Mouse (Mus musculus) limb, embryonic 10.5 days (tissue): ENCODE results near the gene Smco1. TPM values are rescaled to one million over a fixed set of nuclear protein-coding genes. Genes with fewer than 3 reads are reported as not detected.
"Not testable (repeated sequence)": the region's sequence is repeated elsewhere in the genome, so short reads cannot be mapped to it uniquely, and the experiment has no call there.

ENCODE experiments used
- DNase-seq: peaks from one replicate; pipeline ENCODE4 v3.0.0-alpha.2; 2017; ENCODE audit warnings: low spot score
- H3K27ac ChIP-seq: fragments of 300-500 bp; sonication (generic); 2 replicates; pipeline ENCODE4 v1.5.1; 2016; ENCODE audit warnings: mild to moderate bottlenecking
- H3K27me3 ChIP-seq: fragments of 300-500 bp; sonication (generic); 2 replicates; pipeline ENCODE4 v1.6.1; 2016; ENCODE audit warnings: low read depth, mild to moderate bottlenecking; ENCODE audit not compliant: poor library complexity, severe bottlenecking
- H3K36me3 ChIP-seq: fragments of 300-500 bp; sonication (generic); 2 replicates; pipeline ENCODE4 v1.6.1; 2016; ENCODE audit warnings: mild to moderate bottlenecking, moderate library complexity
- H3K4me1 ChIP-seq: fragments of 300-500 bp; sonication (generic); 2 replicates; pipeline ENCODE4 v1.6.1; 2016
- H3K4me3 ChIP-seq: fragments of 300-500 bp; sonication (generic); 2 replicates; pipeline ENCODE4 v1.5.1; 2016; ENCODE audit warnings: mild to moderate bottlenecking, moderate library complexity
- H3K9me3 ChIP-seq: fragments of 300-500 bp; sonication (generic); replicated peaks from 2 replicates; pipeline ENCODE4 v1.6.1; 2016; ENCODE audit warnings: mild to moderate bottlenecking
- WGBS: fragments of 180-500 bp; shearing (Covaris S2); methylation state at CpG from one replicate; pipeline ENCODE4 v1.1.7; 2016; 5-methylcytosine and 5-hydroxymethylcytosine counted together
- polyA plus RNA-seq: library from polyadenylated mRNA; unstranded; fragments of >200 nt; fragmentation: Nextera tagmentation; extraction: Ambion mirVana; gene quantifications from 2 replicates; pipeline ENCODE4 v1.2.1, GENCODE M21; 2016

The Smco1 gene
- polyA plus RNA-seq, 1 experiment from 2014 or later = not detected

GRCm38 (mm10) chr16:32277308-32278256, 6.3 kb downstream of the Smco1 start, which contains the start of gene Rnf168:
TSS of gene Rnf168 (plus strand) at chr16:32277459.
- H3K4me1 ChIP-seq = peaks cover 21% of the 10 kb centered on the region
- no peaks in the 10 kb centered on the region; the same call in 1 of the 2 replicates for H3K9me3 ChIP-seq
- H3K36me3 ChIP-seq = peaks cover 35% of the 10 kb centered on the region
- H3K27me3 ChIP-seq = no peaks in the 10 kb centered on the region
- H3K4me3 ChIP-seq = peak within 1 kb of the TSS; percentile 91
- peak; percentile 93 for DNase-seq
- WGBS = under 1% methylated on average over 75 of the region's 75 CpGs
- H3K27ac ChIP-seq = peak within 1 kb of the TSS; percentile 98

GRCm38 (mm10) chr16:32278396-32278795, 7.1 kb downstream of the Smco1 start:
- Histone ChIP-seq H3K27ac (peak overlapping the region; percentile 98), H3K4me1 (peaks cover 21% of the 10 kb centered on the region), H3K9me3 (no peaks in the 10 kb centered on the region; the same call in 1 of the 2 replicates), H3K36me3 (peaks cover 43% of the 10 kb centered on the region), H3K27me3 (no peaks in the 10 kb centered on the region), H3K4me3 (peak overlapping the region; percentile 91)
- 66% methylated on average over 7 of the region's 7 CpGs for WGBS
- DNase-seq = no peak

GRCm38 (mm10) chr16:32280211-32280610, 8.9 kb downstream of the Smco1 start:
- Histone ChIP-seq H3K36me3 (peaks cover 62% of the 10 kb centered on the region), H3K4me1 (peaks cover 21% of the 10 kb centered on the region), H3K9me3 (no peaks in the 10 kb centered on the region; the same call in 1 of the 2 replicates), H3K27me3 (no peaks in the 10 kb centered on the region), H3K4me3 (peak overlapping the region; percentile 91; the same call in 1 of the 2 replicates), H3K27ac (no peak overlapping the region)
- DNase-seq = no peak
- 96% methylated on average over 8 of the region's 8 CpGs for WGBS

- H3K9me3 ChIP-seq = no peaks in the 10 kb centered on the region; the same call in 1 of the 2 replicates
- peaks cover 85% of the 10 kb centered on the region for H3K36me3 ChIP-seq
- DNase-seq = no peak
- H3K4me1 ChIP-seq = peaks cover 16% of the 10 kb centered on the region
- no peak overlapping the region for H3K27ac ChIP-seq
- no peaks in the 10 kb centered on the region for H3K27me3 ChIP-seq
- no peak overlapping the region for H3K4me3 ChIP-seq
Measured at GRCm38 (mm10) chr16:32282608-32283007, 11.3 kb downstream of the Smco1 start.

- peaks cover 64% of the 10 kb centered on the region for H3K36me3 ChIP-seq
- H3K27me3 ChIP-seq = no peaks in the 10 kb centered on the region
- H3K4me3 ChIP-seq = no peak overlapping the region
- DNase-seq = no peak
- H3K27ac ChIP-seq = no peak overlapping the region
- no peaks in the 10 kb centered on the region for H3K4me1 ChIP-seq
- WGBS = 95% methylated on average over 4 of the region's 4 CpGs
- no peaks in the 10 kb centered on the region for H3K9me3 ChIP-seq
Measured at GRCm38 (mm10) chr16:32291821-32292220, 20.6 kb downstream of the Smco1 start.

- peaks cover 62% of the 10 kb centered on the region for H3K36me3 ChIP-seq
- not testable (repeated sequence) for H3K9me3 ChIP-seq, H3K4me3 ChIP-seq, H3K27me3 ChIP-seq, DNase-seq, H3K4me1 ChIP-seq, H3K27ac ChIP-seq
- WGBS = 95% methylated on average over 4 of the region's 4 CpGs
Measured at GRCm38 (mm10) chr16:32299617-32300016, 28.3 kb downstream of the Smco1 start.

- peaks cover 37% of the 10 kb centered on the region for H3K36me3 ChIP-seq
- no peak for DNase-seq
- 67% methylated on average over 1 of the region's 1 CpGs for WGBS
Measured at GRCm38 (mm10) chr16:32303046-32303445, 31.8 kb downstream of the Smco1 start.

GRCm38 (mm10) chr16:32303886-32304285, 32.6 kb downstream of the Smco1 start:
- WGBS = 97% methylated on average over 7 of the region's 7 CpGs
- H3K4me1 ChIP-seq = no peaks in the 10 kb centered on the region
- no peak for DNase-seq

More at GRCm38 (mm10) chr16:32303046-32303445, 31.8 kb downstream of the Smco1 start:
- H3K4me1 ChIP-seq = no peaks in the 10 kb centered on the region
- H3K27me3 ChIP-seq = no peaks in the 10 kb centered on the region
- no peak overlapping the region for H3K27ac ChIP-seq
- no peak overlapping the region for H3K4me3 ChIP-seq
- no peaks in the 10 kb centered on the region for H3K9me3 ChIP-seq

GRCm38 (mm10) chr16:32311970-32312369, 40.7 kb downstream of the Smco1 start:
- WGBS = 76% methylated on average over 4 of the region's 4 CpGs
- no peak for DNase-seq
- Histone ChIP-seq H3K36me3 (no peaks in the 10 kb centered on the region), H3K27ac (no peak overlapping the region), H3K9me3 (no peaks in the 10 kb centered on the region), H3K27me3 (no peaks in the 10 kb centered on the region), H3K4me3 (no peak overlapping the region), H3K4me1 (peaks cover 42% of the 10 kb centered on the region)

More at GRCm38 (mm10) chr16:32303886-32304285, 32.6 kb downstream of the Smco1 start:
- Histone ChIP-seq H3K9me3 (no peaks in the 10 kb centered on the region), H3K27me3 (no peaks in the 10 kb centered on the region), H3K4me3 (no peak overlapping the region), H3K27ac (no peak overlapping the region), H3K36me3 (peaks cover 28% of the 10 kb centered on the region)

GRCm38 (mm10) chr16:32312386-32312785, 41.1 kb downstream of the Smco1 start:
- Histone ChIP-seq H3K36me3 (no peaks in the 10 kb centered on the region), H3K4me3 (no peak overlapping the region), H3K4me1 (peaks cover 43% of the 10 kb centered on the region), H3K27ac (no peak overlapping the region), H3K27me3 (no peaks in the 10 kb centered on the region), H3K9me3 (no peaks in the 10 kb centered on the region)
- WGBS = 28% methylated on average over 5 of the region's 5 CpGs
- DNase-seq = no peak

- 64% methylated on average over 4 of the region's 4 CpGs for WGBS
- H3K4me3 ChIP-seq = no peak overlapping the region
Measured at GRCm38 (mm10) chr16:32312859-32313258, 41.6 kb downstream of the Smco1 start.

GRCm38 (mm10) chr16:32316601-32317000, 45.3 kb downstream of the Smco1 start:
- Histone ChIP-seq H3K9me3 (no peaks in the 10 kb centered on the region), H3K4me1 (peaks cover 43% of the 10 kb centered on the region), H3K4me3 (no peak overlapping the region), H3K36me3 (no peaks in the 10 kb centered on the region), H3K27ac (no peak overlapping the region), H3K27me3 (no peaks in the 10 kb centered on the region)
- DNase-seq = no peak
- 62% methylated on average over 2 of the region's 2 CpGs for WGBS

More at GRCm38 (mm10) chr16:32312859-32313258, 41.6 kb downstream of the Smco1 start:
- H3K27ac ChIP-seq = no peak overlapping the region
- no peaks in the 10 kb centered on the region for H3K9me3 ChIP-seq
- H3K27me3 ChIP-seq = no peaks in the 10 kb centered on the region
- H3K36me3 ChIP-seq = no peaks in the 10 kb centered on the region
- DNase-seq = no peak
- H3K4me1 ChIP-seq = peaks cover 43% of the 10 kb centered on the region

GRCm38 (mm10) chr16:32323953-32324352, 52.7 kb downstream of the Smco1 start:
- no peak for DNase-seq
- 36% methylated on average over 7 of the region's 7 CpGs for WGBS
- H3K27me3 ChIP-seq = no peaks in the 10 kb centered on the region
- 0 out of 2 replicates have a peak, but pooled peaks cover 7% of the 10 kb centered on the region for H3K4me1 ChIP-seq
- no peak overlapping the region for H3K27ac ChIP-seq
- H3K36me3 ChIP-seq = no peaks in the 10 kb centered on the region
- H3K4me3 ChIP-seq = no peak overlapping the region
- no peaks in the 10 kb centered on the region for H3K9me3 ChIP-seq
